Mouse (Mus musculus) kidney, adult 8-10 months (tissue): ENCODE data around the gene Fryl.

Source experiments
- DNase-seq, 2 experiments: peaks; one replicate each; pipeline ENCODE4 v3.0.0; 2022

Fryl gene

DNA sequence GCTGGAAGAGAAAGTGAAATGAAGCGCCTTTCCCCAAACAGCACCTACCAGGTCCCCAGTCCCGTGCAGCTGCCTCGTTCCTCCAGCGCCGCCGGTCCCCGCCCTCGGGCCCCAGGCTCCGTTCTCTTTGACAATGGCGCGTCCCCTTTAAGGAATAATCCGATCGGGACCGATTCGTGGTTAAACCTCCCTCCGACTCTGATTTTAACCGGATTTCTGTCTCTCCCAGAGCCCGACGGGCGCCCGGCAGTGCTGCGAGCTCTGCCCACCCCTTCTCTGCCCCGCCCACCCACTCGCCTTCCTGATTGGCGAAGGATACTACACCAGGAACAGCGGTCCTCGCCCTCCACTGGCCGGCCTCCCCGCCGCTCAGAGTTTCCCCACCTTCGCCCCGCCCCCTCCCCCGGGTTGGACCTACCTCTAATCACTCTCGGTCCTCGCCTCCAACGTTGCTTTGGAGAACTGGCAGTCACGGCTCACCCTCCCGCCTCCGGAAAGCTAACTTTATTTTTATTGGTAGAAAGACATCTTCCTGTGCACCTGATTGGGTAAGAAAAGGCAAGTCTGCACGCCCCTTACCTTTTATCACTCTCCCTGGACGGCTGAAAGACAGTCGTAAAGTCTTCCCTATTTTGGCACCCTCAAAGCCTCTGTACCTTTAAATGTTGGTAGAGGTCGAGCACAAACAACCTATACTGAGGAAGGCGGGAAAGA is at the start of gene Fryl:
TSS of gene Fryl (minus strand) at position 268 of the 714 bp plus-strand sequence.
- DNase-seq = peak; percentile 96 to 98

DNA sequence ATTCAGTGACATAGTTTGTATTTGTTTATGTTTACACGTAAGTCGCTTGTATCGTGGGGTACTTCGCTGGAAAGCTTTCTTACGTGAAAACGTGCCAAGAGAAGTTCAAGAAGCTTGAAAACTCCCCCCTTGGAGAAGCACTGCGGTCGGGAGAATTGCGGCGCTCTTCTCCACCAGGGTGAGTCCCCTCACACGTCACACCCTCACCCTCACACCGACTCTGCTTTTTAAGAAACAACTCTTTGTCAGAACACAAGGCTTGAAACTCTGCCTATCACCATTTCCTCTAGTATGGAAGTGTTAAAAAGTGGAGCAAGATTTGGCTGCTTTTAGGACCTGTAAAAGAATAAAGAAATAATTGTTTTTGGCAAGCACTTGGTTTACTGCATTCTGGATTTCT is 48.1 kb upstream of the Fryl start:
- DNase-seq = no peak

DNA sequence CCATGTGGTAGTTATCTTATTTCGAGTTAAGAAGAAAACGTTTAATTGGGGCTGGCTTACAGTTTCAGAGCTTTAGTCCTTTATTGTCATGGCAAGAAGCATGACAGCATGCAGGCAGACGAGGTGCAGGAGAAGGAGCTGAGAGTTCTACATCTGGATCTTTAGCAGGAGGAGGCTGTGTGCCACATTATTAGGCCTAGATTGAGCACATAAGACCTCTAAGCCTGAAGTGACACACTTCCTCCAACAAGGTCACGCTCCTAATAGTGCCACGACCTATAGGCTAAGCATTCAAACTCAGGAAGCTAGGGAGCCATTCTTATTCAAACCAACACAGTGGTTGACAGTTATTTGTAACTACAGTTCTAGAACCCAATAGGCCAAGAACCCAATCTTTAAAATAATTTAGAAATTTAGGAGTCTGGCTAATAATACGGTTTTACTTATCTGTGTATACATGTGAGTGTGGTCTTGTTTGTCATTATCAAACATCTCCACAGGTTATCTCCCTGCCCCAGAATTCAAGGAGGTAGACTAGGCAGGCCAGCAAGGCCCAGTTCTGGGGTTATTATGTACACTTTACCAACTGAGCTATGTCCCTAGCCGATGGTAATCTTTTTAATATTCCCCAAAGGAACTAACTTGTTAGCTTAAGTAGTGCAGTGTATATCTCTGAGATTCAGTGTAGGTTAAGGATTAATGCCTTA is 45.3 kb upstream of the Fryl start:
- DNase-seq = no peak

DNA sequence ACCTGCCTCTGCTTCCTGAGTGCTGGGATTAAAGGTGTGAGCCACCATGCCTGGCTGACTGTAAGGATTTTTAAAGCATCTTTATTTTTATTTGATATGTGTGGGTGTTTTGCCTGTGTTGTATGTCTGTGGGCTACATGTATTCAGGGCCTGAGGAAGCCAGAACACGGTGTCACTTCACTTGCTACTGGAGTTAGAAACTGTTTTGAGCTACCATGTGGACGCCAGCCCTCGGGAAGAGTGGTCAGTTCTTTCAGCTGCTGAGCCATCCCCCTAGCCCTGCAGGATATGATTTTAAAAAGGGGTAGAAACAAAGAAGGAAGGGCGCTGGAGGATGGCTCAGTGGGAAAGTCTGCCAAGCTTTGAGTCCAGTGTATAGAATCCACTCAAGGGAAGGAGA is 39.5 kb upstream of the Fryl start:
- DNase-seq = no peak

DNA sequence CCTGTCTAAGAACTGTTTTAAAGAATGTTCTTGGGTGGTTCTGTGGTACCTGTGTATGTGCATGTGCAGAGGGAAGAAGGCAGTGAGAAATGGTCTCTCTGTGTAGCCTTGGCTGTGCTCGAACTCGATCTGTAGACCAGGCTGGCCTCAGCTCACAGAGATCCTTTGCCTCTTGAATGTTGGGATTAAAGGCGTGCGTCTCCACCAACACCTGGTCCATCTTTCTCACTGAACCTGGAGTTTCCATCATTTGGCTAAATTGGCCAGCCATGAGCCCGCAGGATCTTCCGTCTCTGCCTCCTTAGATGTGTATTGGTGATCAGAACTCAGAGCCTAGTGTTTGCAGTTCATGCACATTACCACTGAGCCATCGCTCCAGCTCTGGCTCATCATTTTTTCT is 38.6 kb upstream of the Fryl start:
- DNase-seq = no peak

DNA sequence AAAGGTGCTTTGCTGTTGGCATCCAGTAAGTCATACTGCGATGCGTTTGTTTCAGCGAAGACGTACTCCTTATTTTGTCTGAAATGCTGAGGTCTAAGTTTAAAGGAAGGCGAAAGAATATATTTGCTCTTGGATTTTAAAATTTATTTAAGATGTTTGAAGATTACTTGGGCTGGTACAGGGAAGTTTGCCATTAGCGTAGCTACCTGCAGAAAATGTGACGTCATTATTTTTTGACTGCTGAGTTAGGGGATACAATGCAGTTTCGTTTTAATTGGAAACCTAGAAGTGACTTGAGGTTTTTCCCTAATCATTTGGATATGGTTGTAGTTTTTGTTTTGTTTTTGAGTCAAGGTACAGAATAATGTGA is 37.0 kb upstream of the Fryl start:
- no peak for DNase-seq

DNA sequence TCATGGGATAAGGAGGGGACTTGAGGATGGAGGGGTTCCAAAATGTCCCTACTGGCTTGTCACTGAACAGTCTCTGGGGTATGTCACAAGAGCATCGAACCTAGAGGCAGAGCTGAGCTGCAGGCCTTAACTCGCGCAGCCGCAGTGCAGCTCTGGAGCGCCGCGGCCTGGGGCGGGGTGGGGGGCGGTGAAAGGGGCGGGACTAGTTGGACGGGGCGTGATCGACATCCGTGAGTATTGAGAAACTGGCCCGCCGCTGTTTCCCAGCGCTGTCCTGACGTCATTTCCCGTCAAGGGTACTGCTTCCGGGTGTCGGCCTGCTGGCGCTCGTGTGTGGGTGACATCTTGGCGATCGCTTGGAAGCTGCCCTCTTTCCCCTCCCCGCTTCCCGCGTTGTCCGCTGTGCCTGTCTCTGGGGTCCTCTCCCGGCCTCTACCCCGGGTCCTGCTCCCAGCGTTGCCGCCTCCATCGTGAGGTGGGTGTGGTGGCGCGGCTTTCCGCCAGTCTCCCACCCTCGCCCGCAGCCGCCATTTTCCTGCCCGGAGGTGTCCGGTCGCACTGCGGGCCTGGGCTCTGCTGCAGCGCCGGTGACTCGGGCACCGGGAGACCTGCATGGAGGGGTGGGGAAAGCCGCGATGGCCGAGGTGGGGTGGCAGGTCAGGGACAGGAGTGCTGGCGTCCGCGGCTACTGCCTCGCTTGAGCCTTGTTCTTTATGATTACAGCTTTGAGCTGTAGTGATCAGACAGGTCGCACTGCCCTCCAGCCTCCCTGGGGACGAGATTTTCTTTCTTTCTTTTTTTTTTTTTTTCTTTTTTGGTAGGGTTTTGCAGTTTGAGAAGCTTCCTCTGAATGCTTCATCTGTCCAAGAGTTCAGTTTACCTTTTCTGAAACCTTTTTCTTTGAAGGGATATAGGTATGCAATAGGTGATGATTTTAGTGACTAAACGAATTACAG is 36.4 kb upstream of the Fryl start, which contains the start of gene Ociad1:
TSS of gene Ociad1 (plus strand) at position 283 of the 956 bp plus-strand sequence.
- peak; percentile 94 to 95 for DNase-seq

DNA sequence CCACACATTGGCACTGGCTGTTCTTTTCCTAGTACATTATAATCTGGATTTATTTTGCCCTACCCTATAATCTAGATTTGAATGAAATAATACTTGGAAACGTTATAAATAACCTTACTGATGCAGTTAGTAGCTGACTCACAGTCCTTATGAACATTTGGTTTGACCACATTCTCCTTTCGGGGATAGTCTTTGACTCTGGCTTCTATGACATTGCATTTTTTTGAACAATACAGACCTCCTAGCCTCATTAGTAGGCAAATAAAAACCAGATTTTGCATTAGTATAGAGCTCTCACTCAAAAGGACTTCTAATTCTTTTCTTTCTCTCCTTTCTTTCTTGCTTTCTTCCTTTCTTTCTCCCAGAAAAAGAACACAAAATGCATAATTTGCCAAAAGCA is 33.5 kb upstream of the Fryl start:
- no peak for DNase-seq

DNA sequence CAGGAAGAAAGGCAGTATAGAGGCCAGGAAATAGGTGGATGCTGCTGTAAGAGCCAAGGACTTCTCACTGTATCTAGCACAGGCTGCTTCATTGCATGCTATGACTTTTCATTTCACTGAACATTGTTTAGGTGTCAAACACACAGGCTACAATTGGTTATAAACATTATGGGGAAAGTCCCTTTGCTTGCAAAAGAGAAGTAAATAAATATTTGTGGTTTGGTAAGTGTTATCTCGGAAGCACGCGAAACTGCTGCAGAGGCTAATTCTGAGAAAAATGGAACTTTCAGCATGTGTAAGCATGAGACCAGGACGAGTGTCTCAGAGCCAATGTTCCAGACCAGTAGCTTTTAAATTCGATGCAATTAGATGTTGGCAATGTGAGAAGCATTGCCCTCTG is 30.2 kb upstream of the Fryl start:
- DNase-seq = no peak

DNA sequence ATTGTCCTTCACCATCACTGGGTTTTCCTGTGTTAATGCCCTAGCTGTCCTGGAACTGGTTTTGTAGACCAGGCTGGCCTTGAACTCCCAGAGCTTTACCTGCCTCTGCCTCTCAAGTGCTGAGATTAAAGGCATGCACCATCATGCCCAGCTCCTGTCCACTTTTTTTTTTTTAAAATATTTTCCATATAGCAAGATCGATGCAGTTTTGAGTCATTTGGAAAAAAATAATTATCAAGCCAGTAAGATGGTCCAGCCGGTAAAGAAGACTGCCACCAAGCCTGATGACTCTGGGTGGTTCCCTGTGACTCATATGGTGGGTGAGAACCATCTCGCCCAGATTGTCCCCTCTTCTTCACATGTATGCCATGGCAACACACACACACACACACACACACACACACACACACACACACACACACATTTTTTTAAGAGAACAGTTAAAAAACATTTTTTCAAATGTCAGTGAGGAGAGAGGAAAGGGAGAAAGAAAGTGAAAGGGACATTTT is 29.1 kb upstream of the Fryl start:
- no peak for DNase-seq

DNA sequence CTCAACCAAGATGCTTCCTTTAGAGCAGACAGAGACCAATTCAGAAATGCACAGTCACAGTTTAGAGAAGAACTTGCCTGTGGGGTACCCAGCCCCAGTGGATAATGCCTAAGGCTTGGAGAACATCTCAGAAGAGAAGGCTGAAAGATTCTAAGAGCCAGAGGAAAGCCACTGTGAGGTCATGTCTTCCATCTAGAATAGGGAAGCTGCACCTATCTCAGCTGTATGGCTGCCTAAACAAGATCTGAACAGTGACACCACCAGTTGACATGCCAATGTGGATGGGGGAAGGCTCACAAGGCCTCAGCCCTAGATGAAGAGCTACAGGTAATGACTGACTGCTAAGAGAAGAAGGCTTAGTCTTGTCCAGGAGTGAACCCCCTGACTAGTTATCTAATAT is 27.6 kb upstream of the Fryl start:
- no peak for DNase-seq

DNA sequence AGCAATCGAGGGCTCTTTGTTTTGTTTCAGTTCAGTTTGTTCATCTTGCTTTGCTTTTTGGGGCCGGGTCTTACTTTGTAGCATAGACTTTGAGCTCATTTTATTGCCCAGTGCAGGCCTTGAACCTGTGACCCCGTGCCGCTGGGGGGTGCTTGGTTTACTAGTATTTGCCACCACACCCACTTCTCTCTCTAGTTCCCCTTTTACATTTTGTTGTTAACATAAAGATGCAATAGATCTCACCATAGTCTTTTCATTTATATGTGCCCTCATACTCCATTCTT is 24.1 kb upstream of the Fryl start:
- DNase-seq = no peak

DNA sequence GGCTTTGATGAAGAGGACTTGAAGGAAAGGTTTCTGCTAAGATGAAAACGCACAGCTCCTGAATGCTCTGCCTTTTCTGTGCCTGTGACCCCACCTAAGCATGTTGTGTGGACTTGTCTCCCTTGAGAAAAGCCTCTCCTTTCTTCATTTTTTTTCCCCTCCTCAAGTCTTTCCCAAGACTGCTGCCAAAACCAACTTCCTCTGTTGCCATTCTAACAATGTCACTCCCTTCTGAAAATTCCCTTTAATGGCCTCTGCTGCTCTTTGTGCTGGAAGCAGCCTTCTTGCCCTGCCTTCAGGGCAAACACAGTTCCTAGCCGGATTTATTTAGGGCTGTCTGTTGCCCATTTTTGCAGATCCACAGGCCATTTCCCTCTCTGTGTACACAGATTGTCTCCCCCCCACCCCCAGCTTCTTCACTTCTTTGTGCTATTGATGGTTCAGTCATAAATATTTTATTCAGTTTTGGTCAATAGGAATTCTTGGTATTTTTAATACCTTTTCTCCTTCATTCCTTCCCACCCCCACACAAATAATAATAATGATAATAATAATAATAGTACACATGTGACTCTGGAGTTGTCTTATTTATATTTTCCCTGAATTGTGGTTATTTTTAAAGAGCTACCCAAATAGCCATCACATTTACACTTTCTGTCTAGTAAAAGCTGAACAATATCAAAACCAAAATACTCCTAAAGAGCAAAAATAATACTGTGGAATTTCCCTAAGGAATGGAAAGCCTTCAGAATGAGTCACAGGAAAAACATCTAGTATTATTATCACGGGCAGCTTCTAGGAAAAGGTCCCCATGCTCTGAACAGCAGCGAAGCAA is 23.5 kb upstream of the Fryl start:
- DNase-seq = no peak

DNA sequence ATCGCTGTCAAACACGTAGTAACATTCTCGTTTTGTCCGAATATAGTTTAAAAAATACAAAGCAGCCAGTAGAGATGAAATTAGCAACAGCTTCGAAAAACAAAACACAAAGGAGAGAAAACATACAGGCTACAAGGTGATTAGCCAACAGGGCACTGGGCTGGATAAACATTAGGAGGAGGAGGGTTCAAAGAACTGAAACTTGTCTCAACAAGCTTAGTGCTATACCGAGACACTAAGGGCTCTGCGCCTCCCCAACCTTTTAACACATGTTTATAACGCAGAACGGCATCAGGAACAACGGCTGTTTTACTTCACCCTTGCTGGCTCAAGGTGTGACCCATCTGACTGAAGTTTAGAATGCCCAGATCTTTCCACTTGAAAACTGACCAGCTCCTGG is 22.8 kb upstream of the Fryl start:
- no peak for DNase-seq

DNA sequence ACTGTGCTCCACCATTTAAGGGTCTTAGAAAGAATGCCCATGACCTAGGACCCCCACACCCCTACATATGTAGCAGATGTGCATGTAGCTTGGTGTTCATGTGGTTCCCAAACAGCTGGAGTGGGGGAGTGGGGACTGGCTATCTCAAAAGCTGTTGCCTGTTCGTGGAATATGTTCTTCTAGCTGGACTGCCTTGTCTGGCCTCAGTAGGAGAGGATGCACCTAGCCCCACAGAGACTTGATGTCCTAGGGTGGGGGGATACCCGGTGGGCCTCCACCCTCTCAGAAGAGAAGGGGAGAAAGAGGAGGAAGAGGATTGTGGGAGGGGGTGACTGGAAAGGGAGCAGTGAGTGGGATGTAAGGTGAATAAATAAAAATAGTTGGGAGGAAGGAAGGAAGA is 18.5 kb upstream of the Fryl start:
- DNase-seq = no peak

DNA sequence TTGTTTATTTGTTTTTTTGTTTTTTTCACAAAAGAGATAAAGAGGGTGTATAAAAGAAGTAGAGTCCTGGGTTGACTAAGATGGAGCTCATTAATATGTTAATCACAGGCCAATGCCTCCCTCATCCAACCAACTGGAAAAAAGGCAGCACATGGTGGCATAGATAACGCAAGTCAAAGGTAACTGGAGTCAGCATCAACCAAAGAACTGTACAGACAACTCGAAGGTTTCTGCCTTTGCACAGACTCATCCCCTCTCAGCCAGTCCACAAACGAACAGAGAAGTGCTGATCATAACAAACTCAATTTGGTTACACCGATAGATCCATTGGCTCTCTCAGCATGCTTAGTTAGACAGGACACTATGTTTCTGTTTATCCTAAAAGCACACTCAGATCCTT is 16.8 kb upstream of the Fryl start:
- DNase-seq = no peak

DNA sequence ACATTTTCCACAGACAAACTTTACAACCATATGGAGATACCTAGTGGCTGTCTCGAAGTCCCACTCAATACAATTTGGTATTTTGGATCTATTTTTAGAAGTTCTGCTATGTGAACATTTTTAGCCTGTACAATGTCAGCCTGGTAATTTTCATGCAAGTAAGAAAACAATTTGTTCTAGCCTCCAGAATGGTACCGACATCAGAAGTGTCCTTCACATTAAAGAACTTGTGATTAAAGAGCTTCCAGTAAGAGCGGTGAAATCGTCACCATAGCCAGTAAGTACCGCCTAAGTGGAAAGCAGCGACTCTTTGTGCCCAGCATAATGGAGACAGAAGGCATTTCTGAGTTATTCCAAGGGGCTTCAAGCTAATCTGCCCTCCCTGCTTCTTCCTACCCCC is 14.2 kb upstream of the Fryl start:
- no peak for DNase-seq

DNA sequence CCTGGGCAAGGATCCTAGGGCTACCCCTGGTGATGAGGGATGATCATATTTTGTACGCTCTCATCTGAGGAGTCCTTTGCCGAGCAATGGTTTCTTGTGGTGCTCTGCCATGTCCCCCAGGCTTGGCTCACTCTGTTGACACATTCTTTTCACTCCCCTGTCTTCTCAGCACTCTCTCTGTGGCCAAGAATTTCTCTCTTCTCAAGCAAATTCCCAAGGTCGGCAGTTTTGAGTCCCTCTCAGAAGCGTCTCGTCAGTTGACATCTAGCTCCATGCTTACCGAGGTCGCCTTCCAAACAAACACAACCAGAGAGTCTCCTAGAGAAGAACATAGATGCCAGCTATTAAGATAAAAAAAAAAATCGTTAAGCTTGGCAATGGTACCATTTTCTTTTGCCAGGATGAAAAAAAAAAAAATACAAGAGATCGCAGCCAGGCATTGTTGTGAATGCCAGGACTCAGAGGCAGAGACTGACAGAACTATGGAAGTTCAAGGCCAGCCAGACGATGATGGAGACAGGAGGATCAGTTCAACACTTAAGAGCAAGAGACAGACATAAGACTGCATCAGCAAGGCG is 12.3 kb upstream of the Fryl start:
- DNase-seq = no peak

DNA sequence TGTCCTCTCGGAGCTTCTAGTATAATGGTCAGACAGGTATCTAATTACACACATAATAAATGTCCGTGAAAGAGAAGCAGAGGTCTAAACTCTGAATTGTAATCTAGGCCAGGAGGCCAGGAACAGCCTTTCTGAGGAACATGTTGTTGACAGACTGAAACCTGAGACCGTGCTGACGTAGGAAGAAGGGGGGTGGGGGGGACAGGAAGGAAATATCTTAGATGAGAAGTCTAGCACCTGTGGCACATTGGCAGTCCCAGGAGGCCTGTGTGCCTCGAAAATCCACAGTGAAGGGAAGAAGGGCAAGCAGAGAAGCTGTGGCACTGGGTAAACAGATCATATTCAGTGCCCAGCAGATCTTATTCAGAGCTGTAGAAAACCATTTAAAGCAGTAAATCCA is 9.0 kb upstream of the Fryl start:
- no peak for DNase-seq

DNA sequence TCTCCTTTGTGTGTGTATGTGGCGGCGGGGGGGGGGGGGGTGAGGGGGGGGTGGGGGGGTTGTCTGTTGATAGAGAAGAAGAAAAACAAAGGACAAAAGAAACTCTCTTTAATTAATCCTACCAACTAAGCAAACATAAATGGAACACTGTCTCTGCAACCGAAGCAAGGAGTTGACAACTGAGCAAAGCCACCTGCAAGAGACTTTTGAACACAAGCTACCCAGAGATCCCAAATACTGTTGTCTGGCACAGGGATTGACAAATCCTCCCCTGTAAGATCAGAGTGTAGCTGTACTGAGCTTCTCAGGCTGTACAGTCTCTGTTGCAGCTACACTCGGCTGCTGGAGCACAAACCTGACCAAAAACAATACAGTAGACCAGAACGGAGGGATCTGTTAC is 7.7 kb upstream of the Fryl start:
- no peak for DNase-seq

DNA sequence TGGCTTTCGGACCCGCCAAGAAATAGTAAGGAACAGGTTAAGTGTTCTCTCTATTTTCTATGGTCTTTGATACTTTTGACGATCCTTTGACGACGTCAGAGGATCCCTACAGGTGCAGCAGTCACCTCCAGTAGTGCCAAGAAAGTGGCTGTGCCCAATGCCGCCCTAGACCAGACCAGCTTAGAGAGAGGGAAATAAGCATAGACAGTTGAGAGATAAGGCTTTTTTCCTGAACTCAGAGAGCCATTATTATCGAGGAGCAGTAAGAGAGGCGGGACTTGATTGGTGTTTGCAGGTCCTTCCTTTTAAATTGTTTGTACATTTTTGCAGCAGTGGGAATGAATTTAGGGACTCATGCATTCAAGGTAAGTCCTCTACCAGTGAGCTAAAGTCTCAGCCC is 1.3 kb upstream of the Fryl start:
- no peak for DNase-seq

DNA sequence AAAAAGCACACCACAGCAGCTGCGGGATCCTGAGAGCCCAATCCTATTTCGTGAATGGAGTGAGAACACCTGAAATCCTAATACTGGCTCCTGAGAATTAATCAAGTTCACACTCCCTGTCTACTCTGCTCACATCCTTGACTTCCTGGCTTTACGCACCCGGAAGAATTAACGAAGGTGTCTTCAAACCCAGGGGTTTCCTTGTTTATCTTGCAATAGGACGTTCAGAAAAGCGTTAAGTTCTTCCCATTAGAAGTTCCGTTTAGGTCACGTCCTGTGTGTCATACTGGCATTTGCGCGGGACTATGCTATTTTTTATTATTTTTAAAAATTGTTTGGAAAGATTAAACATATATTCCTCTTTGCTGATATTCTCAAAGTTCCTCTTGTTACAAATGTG is 677 bp upstream of the Fryl start:
- no peak for DNase-seq
